Mouse (Mus musculus) hindbrain, embryonic 12.5 days (tissue): ENCODE results near the gene Rhbg. TPM values are rescaled to one million over a fixed set of nuclear protein-coding genes. Genes with fewer than 3 reads are reported as not detected.

Experiments
- ATAC-seq: fragments of 200-750 bp; cut with Nextera tagmentation; 2 replicates; pipeline ENCODE4 v1.8.0; 2017; ENCODE audit warnings: moderate TSS enrichment; ENCODE audit not compliant: low FRiP score
- H3K27ac ChIP-seq: fragments of 300-500 bp; sonication (generic); 2 replicates; pipeline ENCODE4 v1.5.1; 2016; ENCODE audit warnings: mild to moderate bottlenecking
- H3K27me3 ChIP-seq: fragments of 300-500 bp; sonication (generic); 2 replicates; pipeline ENCODE4 v1.6.1; 2016; ENCODE audit warnings: mild to moderate bottlenecking
- H3K36me3 ChIP-seq: fragments of 300-500 bp; sonication (generic); 2 replicates; pipeline ENCODE4 v1.6.1; 2016; ENCODE audit warnings: mild to moderate bottlenecking
- H3K4me1 ChIP-seq: fragments of 300-500 bp; sonication (generic); 2 replicates; pipeline ENCODE4 v1.6.1; 2016
- H3K4me2 ChIP-seq: fragments of 300-500 bp; sonication (generic); replicated peaks from 2 replicates; pipeline ENCODE4 v1.6.1; 2016; ENCODE audit warnings: mild to moderate bottlenecking
- H3K4me3 ChIP-seq: fragments of 300-500 bp; sonication (generic); 2 replicates; pipeline ENCODE4 v1.5.1; 2016; ENCODE audit warnings: mild to moderate bottlenecking
- H3K9ac ChIP-seq: fragments of 300-500 bp; sonication (generic); 2 replicates; pipeline ENCODE4 v1.6.1; 2016; ENCODE audit warnings: mild to moderate bottlenecking, moderate library complexity
- H3K9me3 ChIP-seq: fragments of 300-500 bp; sonication (generic); replicated peaks from 2 replicates; pipeline ENCODE4 v1.6.1; 2016; ENCODE audit warnings: mild to moderate bottlenecking
- WGBS: fragments of 180-500 bp; shearing (Covaris S2); methylation state at CpG from one replicate; pipeline ENCODE4 v1.1.7; 2016; 5-methylcytosine and 5-hydroxymethylcytosine counted together
- polyA plus RNA-seq: library from polyadenylated mRNA; unstranded; fragments of >200 nt; fragmentation: Nextera tagmentation; extraction: Ambion mirVana; gene quantifications from 2 replicates; pipeline ENCODE4 v1.2.1, GENCODE M21; 2016

Gene Rhbg
- polyA plus RNA-seq, 1 experiment from 2014 or later: 0.23 TPM

GRCm38 (mm10) chr3:88248406-88248805 lies 6.1 kb downstream of the Rhbg start:
- Histone ChIP-seq H3K36me3 (no peaks in the 10 kb centered on the region), H3K4me1 (peaks cover 7% of the 10 kb centered on the region; the same call in 1 of the 2 replicates), H3K9ac (no peak overlapping the region), H3K4me3 (no peak overlapping the region), H3K27ac (no peak overlapping the region), H3K27me3 (peaks cover 42% of the 10 kb centered on the region), H3K4me2 (no peak overlapping the region), H3K9me3 (no peaks in the 10 kb centered on the region)
- 63% methylated on average over 11 of the region's 11 CpGs for WGBS
- no peak for ATAC-seq

DNA sequence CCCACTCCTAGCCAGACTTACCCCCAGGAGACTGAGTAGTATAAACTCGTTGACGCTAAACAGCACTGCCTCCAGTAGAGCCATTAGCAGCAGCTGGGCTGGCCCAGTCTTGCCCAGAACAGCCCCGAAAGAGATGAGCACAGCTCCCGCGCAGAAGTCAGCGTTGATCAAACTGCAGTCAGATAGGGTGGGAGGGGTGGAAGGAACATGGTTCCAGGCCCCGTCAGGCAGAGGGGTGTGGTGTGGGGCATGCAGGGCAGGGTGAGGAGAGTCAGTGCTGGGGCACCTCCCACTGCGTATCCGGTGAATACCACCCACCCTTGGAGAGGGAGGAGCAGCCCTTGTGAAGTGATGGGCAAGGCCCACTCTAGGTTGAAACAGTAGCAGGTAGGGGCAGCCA lies 6.8 kb downstream of the Rhbg start:
- Histone ChIP-seq H3K27ac (no peak overlapping the region), H3K9me3 (no peaks in the 10 kb centered on the region), H3K4me2 (no peak overlapping the region), H3K4me1 (peaks cover 14% of the 10 kb centered on the region), H3K4me3 (no peak overlapping the region), H3K9ac (no peak overlapping the region), H3K27me3 (peaks cover 42% of the 10 kb centered on the region), H3K36me3 (no peaks in the 10 kb centered on the region)
- 79% methylated on average over 9 of the region's 9 CpGs for WGBS
- ATAC-seq: no peak

DNA sequence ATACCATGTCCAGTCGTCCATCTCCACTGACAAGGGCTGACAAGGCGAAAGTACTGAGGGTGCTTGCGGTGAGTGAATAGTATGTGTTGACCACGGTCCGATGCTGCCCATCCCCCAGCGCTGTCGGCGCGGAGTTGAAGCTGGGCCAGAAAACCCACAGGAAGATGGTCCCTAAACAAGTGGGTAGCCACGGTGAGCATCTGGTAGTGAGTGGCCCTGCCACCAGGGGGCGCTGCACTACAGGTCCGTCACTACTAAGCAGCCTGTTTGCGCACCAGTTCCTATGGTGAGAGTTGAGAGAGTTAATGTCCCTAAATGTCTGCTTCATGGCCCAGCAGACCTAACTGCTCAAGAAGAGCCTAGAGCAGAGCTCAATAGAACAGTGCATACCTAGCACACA lies 8.7 kb downstream of the Rhbg start:
- Histone ChIP-seq H3K4me1 (peaks cover 28% of the 10 kb centered on the region), H3K9ac (no peak overlapping the region), H3K4me2 (no peak overlapping the region), H3K4me3 (no peak overlapping the region), H3K27me3 (peaks cover 39% of the 10 kb centered on the region), H3K27ac (no peak overlapping the region), H3K9me3 (no peaks in the 10 kb centered on the region), H3K36me3 (no peaks in the 10 kb centered on the region)
- ATAC-seq: no peak
- 22% methylated on average over 13 of the region's 13 CpGs for WGBS

- Histone ChIP-seq H3K4me1 (peaks cover 43% of the 10 kb centered on the region), H3K9ac (peak overlapping the region; percentile 10; the same call in 1 of the 2 replicates), H3K27me3 (peaks cover 55% of the 10 kb centered on the region), H3K4me3 (no peak overlapping the region), H3K27ac (no peak overlapping the region), H3K4me2 (no peak overlapping the region), H3K9me3 (no peaks in the 10 kb centered on the region), H3K36me3 (no peaks in the 10 kb centered on the region)
- 0% methylated on average over 2 of the region's 2 CpGs for WGBS
- no peak for ATAC-seq
These were observed 10.4 kb downstream of the Rhbg start for GRCm38 (mm10) chr3:88244071-88244470.

DNA sequence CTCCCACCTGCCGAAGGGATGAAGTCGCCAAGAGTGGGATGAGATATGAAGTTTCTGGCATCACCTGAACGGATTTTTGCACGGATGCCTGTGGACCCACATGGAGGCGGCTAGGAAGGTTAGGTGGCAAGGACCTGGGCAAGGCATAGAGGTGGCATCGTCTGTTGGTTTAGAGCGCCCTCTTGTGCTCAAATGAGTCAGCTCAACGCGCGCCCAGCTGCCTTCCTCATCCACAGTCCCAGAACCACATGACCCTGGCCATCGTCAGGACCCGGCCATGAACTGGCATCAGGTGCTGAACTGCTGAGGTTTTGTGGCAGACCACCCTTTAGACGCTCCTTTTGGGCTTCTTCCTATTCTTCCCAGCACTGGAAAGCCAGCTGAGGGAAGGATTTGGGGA lies 12.0 kb downstream of the Rhbg start:
- Histone ChIP-seq H3K4me1 (peaks cover 58% of the 10 kb centered on the region), H3K4me2 (peak overlapping the region; percentile 28), H3K27ac (peak overlapping the region; percentile 84), H3K9ac (0 out of 2 replicates have a peak overlapping the region, but pooled peaks have one; percentile 10), H3K9me3 (no peaks in the 10 kb centered on the region), H3K4me3 (no peak overlapping the region), H3K36me3 (no peaks in the 10 kb centered on the region), H3K27me3 (peaks cover 67% of the 10 kb centered on the region)
- WGBS: 1% methylated on average over 13 of the region's 13 CpGs
- peak; percentile 38 for ATAC-seq

GRCm38 (mm10) chr3:88241045-88241786 lies 13.3 kb downstream of the Rhbg start:
- peaks cover 71% of the 10 kb centered on the region for H3K4me1 ChIP-seq
- no peaks in the 10 kb centered on the region for H3K9me3 ChIP-seq
- H3K4me3 ChIP-seq: peak overlapping the region; percentile 19
- ATAC-seq: peak; percentile 54
- H3K9ac ChIP-seq: peak overlapping the region; percentile 33; the same call in 1 of the 2 replicates
- WGBS: under 1% methylated on average over 48 of the region's 48 CpGs
- H3K27ac ChIP-seq: peak overlapping the region; percentile 84
- peak overlapping the region; percentile 45 for H3K4me2 ChIP-seq
- H3K36me3 ChIP-seq: no peaks in the 10 kb centered on the region
- peaks cover 64% of the 10 kb centered on the region for H3K27me3 ChIP-seq

DNA sequence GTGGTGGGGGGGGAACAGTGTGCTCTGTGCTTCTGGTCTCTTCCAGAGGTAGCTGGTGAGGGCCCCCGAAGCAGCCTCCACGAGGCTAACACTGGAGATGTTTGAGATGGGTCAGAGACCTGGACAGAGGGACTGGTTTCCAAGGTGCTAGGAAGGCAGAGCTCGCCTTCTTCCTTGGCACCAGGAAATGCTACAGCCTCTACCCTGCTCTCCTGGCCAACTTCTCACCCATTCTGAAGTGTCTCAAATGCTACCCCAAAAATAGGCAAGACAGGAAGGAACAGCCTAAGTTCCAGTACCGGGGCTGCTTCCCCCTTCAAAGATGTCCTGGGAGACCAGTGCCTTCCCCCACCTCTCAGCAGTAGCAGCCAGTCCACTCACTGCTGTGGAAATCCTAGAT lies 15.1 kb downstream of the Rhbg start:
- H3K27ac ChIP-seq: peak overlapping the region; percentile 84
- H3K27me3 ChIP-seq: peaks cover 55% of the 10 kb centered on the region

DNA sequence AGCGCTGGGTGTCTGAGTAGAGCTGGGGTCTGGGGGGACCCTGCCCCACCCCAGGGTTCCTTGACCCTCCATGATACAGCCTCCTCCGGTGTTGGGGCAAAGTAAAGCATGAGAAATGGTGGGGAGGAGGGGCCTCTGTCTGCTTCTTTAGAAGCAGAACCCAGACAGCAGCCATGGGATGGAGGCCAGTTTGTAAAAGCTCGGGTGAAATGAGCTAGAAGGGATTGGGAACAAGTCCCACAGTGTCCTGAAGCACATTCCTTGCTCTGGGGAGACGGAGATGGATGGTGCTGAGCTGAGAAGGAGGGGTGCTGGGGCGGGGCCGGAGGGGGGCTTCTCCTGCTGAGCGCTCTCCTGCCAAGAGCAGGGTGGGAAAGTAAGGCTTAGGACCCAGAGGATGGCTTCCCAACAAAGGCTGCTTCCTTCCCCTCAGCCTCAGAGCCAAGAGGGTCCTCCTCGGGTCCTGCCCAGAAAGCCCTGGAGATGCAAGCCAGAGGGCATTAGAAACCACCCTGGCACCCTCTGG lies 15.6 kb downstream of the Rhbg start:
- Histone ChIP-seq H3K27ac (peak overlapping the region; percentile 84), H3K9me3 (no peaks in the 10 kb centered on the region), H3K9ac (0 out of 2 replicates have a peak overlapping the region, but pooled peaks have one; percentile 18), H3K36me3 (no peaks in the 10 kb centered on the region), H3K4me3 (no peak overlapping the region), H3K4me2 (no peak overlapping the region), H3K4me1 (peaks cover 79% of the 10 kb centered on the region), H3K27me3 (peaks cover 52% of the 10 kb centered on the region)
- ATAC-seq: peak; percentile 59
- WGBS: 28% methylated on average over 8 of the region's 8 CpGs

More for the DNA sequence above, 15.1 kb downstream of the Rhbg start:
- 37% methylated on average over 4 of the region's 4 CpGs for WGBS
- Histone ChIP-seq H3K9me3 (no peaks in the 10 kb centered on the region), H3K4me2 (no peak overlapping the region), H3K36me3 (no peaks in the 10 kb centered on the region), H3K9ac (no peak overlapping the region), H3K4me3 (no peak overlapping the region), H3K4me1 (peaks cover 80% of the 10 kb centered on the region)
- no peak for ATAC-seq

DNA sequence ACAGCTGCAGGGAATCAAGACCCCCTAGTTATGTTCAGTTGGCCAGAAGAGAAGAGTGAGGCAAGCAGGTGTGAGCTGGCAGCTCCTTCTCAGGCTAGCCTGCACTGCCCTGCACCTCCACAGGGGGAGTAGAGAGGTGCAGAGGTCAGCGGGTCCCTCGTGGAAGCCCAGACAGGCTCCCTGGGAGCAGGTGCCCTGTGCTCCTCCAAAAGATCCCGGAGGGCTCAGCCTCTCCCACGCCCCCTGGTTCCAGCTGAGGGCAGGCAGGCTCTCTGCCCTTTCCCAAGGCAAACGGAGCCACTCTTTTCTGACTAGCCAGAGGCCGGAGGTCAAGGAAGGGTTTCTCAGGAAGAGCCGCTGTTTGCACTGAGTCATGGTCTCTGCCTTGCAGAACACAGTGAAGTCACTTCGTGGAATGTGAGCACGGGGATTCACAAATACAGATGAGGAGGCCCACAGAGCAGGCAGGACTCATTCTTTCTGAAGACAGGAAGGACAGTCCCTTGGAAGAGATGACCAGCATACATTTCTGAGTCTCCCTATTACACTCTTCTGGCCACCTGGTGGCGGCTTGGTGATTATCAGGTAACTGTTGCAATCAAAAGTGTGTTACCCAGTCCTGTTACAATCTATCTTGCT lies 16.8 kb downstream of the Rhbg start:
- no peak overlapping the region for H3K4me3 ChIP-seq
- 5% methylated on average over 10 of the region's 10 CpGs for WGBS
- H3K9ac ChIP-seq: peak overlapping the region; percentile 13; the same call in 1 of the 2 replicates
- peaks cover 46% of the 10 kb centered on the region for H3K27me3 ChIP-seq
- ATAC-seq: no peak
- peak overlapping the region; percentile 84 for H3K27ac ChIP-seq
- no peaks in the 10 kb centered on the region for H3K36me3 ChIP-seq
- peaks cover 80% of the 10 kb centered on the region for H3K4me1 ChIP-seq
- H3K9me3 ChIP-seq: no peaks in the 10 kb centered on the region
- no peak overlapping the region for H3K4me2 ChIP-seq

GRCm38 (mm10) chr3:88237161-88237555 lies 17.4 kb downstream of the Rhbg start:
- H3K9ac ChIP-seq: peak overlapping the region; percentile 13; the same call in 1 of the 2 replicates
- peaks cover 43% of the 10 kb centered on the region for H3K27me3 ChIP-seq
- H3K4me2 ChIP-seq: no peak overlapping the region
- no peak for ATAC-seq
- peak overlapping the region; percentile 84 for H3K27ac ChIP-seq
- H3K36me3 ChIP-seq: no peaks in the 10 kb centered on the region
- H3K4me3 ChIP-seq: no peak overlapping the region
- WGBS: 23% methylated on average over 6 of the region's 6 CpGs
- no peaks in the 10 kb centered on the region for H3K9me3 ChIP-seq
- H3K4me1 ChIP-seq: peaks cover 82% of the 10 kb centered on the region

GRCm38 (mm10) chr3:88235616-88236015 lies 18.9 kb downstream of the Rhbg start:
- no peak for ATAC-seq
- 37% methylated on average over 2 of the region's 2 CpGs for WGBS
- no peak overlapping the region for H3K9ac ChIP-seq
- no peaks in the 10 kb centered on the region for H3K36me3 ChIP-seq
- H3K4me1 ChIP-seq: peaks cover 86% of the 10 kb centered on the region
- no peak overlapping the region for H3K4me2 ChIP-seq
- H3K27ac ChIP-seq: peak overlapping the region; percentile 84
- peaks cover 33% of the 10 kb centered on the region for H3K27me3 ChIP-seq
- H3K9me3 ChIP-seq: no peaks in the 10 kb centered on the region
- H3K4me3 ChIP-seq: no peak overlapping the region

DNA sequence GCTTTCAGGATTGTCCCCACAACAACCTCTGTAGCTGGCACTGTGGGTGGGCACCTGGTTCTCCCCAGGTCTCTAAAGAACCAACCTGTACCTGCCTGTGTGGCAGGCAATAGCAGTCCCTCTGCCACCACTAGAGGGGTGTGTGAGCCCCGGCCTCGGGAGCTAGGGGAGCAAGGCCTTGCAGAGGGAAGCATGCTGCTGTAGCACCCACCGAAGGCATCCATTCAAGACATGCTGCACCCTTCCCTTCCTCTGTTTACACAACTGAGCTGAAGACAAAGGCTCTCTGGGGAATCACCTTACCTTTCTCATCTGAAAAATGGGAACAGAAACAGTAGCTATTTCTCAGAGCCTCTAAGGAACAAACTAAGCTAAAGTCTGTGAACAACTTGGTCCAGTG lies 19.3 kb downstream of the Rhbg start:
- Histone ChIP-seq H3K9me3 (no peaks in the 10 kb centered on the region), H3K27ac (peak overlapping the region; percentile 84; the same call in 1 of the 2 replicates), H3K36me3 (no peaks in the 10 kb centered on the region), H3K4me1 (peaks cover 86% of the 10 kb centered on the region), H3K9ac (no peak overlapping the region), H3K4me2 (no peak overlapping the region), H3K27me3 (peaks cover 29% of the 10 kb centered on the region), H3K4me3 (no peak overlapping the region)
- ATAC-seq: no peak
- WGBS: 5% methylated on average over 3 of the region's 3 CpGs
